Mouse (Mus musculus): ENCODE results near the gene Slc35c2. TPM values are rescaled to one million over a fixed set of nuclear protein-coding genes. Genes with fewer than 3 reads are reported as not detected.

The Slc35c2 gene
- polyA plus RNA-seq, 1 experiment: 171 TPM

GRCm38 (mm10) chr2:165312381-165312780, 24.7 kb upstream of the Slc35c2 start:
- Histone ChIP-seq H3K27me3 (ENCODE audit: control insufficient read depth, insufficient read depth, low read length) (no peaks in the 10 kb centered on the region), H3K4me1 (ENCODE audit: control insufficient read depth, insufficient read depth, insufficient read length, low read length) (peaks cover 3% of the 10 kb centered on the region; the same call in 1 of the 2 replicates), H3K4me3 (ENCODE audit: low read depth, low read length) (no peak overlapping the region), H3K36me3 (ENCODE audit: control insufficient read depth, insufficient read depth, low read length) (peaks cover 66% of the 10 kb centered on the region), H3K27ac (ENCODE audit: insufficient read depth, low read depth, low read length) (no peak overlapping the region)
- TF ChIP-seq CTCF (IDR thresholded peaks at IDR 0.05; ENCODE audit: extremely low read depth, insufficient read length, insufficient replicate concordance, low read depth, low read length) (no peak), POLR2A (IDR thresholded peaks at IDR 0.05; ENCODE audit: low read depth, low read length) (no peak)
- WGBS: 80% methylated on average over 7 of the region's 7 CpGs

GRCm38 (mm10) chr2:165311577-165311976, 23.9 kb upstream of the Slc35c2 start:
- peaks cover 73% of the 10 kb centered on the region for H3K36me3 ChIP-seq (ENCODE audit: control insufficient read depth, insufficient read depth, low read length)

GRCm38 (mm10) chr2:165310818-165311425, 23.3 kb upstream of the Slc35c2 start:
- Histone ChIP-seq H3K27me3 (ENCODE audit: control insufficient read depth, insufficient read depth, low read length) (no peaks in the 10 kb centered on the region), H3K27ac (ENCODE audit: insufficient read depth, low read depth, low read length) (no peak overlapping the region), H3K4me1 (ENCODE audit: control insufficient read depth, insufficient read depth, insufficient read length, low read length) (no peaks in the 10 kb centered on the region), H3K36me3 (ENCODE audit: control insufficient read depth, insufficient read depth, low read length) (peaks cover 72% of the 10 kb centered on the region), H3K4me3 (ENCODE audit: low read depth, low read length) (no peak overlapping the region)
- no peak for TF ChIP-seq CTCF (IDR thresholded peaks at IDR 0.05; ENCODE audit: extremely low read depth, insufficient read length, insufficient replicate concordance, low read depth, low read length)
- TF ChIP-seq POLR2A (IDR thresholded peaks at IDR 0.05; ENCODE audit: low read depth, low read length): no peak
- 83% methylated on average over 13 of the region's 13 CpGs for WGBS

More at GRCm38 (mm10) chr2:165311577-165311976, 23.9 kb upstream of the Slc35c2 start:
- WGBS: 86% methylated on average over 12 of the region's 12 CpGs
- TF ChIP-seq POLR2A (IDR thresholded peaks at IDR 0.05; ENCODE audit: low read depth, low read length): no peak
- TF ChIP-seq CTCF (IDR thresholded peaks at IDR 0.05; ENCODE audit: extremely low read depth, insufficient read length, insufficient replicate concordance, low read depth, low read length): no peak
- no peak overlapping the region for H3K27ac ChIP-seq (ENCODE audit: insufficient read depth, low read depth, low read length)
- H3K27me3 ChIP-seq (ENCODE audit: control insufficient read depth, insufficient read depth, low read length): no peaks in the 10 kb centered on the region
- H3K4me1 ChIP-seq (ENCODE audit: control insufficient read depth, insufficient read depth, insufficient read length, low read length): no peaks in the 10 kb centered on the region
- no peak overlapping the region for H3K4me3 ChIP-seq (ENCODE audit: low read depth, low read length)

GRCm38 (mm10) chr2:165307801-165308200, 20.1 kb upstream of the Slc35c2 start:
- no peaks in the 10 kb centered on the region for H3K27me3 ChIP-seq (ENCODE audit: control insufficient read depth, insufficient read depth, low read length)
- H3K4me3 ChIP-seq (ENCODE audit: low read depth, low read length): no peak overlapping the region
- no peaks in the 10 kb centered on the region for H3K4me1 ChIP-seq (ENCODE audit: control insufficient read depth, insufficient read depth, insufficient read length, low read length)
- 84% methylated on average over 6 of the region's 6 CpGs for WGBS
- no peak overlapping the region for H3K27ac ChIP-seq (ENCODE audit: insufficient read depth, low read depth, low read length)
- no peak for TF ChIP-seq CTCF (IDR thresholded peaks at IDR 0.05; ENCODE audit: extremely low read depth, insufficient read length, insufficient replicate concordance, low read depth, low read length)
- H3K36me3 ChIP-seq (ENCODE audit: control insufficient read depth, insufficient read depth, low read length): peaks cover 77% of the 10 kb centered on the region

GRCm38 (mm10) chr2:165305438-165305837, 17.8 kb upstream of the Slc35c2 start:
- H3K36me3 ChIP-seq (ENCODE audit: control insufficient read depth, insufficient read depth, low read length): peaks cover 71% of the 10 kb centered on the region
- no peaks in the 10 kb centered on the region for H3K27me3 ChIP-seq (ENCODE audit: control insufficient read depth, insufficient read depth, low read length)
- H3K4me3 ChIP-seq (ENCODE audit: low read depth, low read length): no peak overlapping the region
- 86% methylated on average over 8 of the region's 8 CpGs for WGBS
- TF ChIP-seq POLR2A (IDR thresholded peaks at IDR 0.05; ENCODE audit: low read depth, low read length) (no peak), CTCF (IDR thresholded peaks at IDR 0.05; ENCODE audit: extremely low read depth, insufficient read length, insufficient replicate concordance, low read depth, low read length) (no peak)
- no peaks in the 10 kb centered on the region for H3K4me1 ChIP-seq (ENCODE audit: control insufficient read depth, insufficient read depth, insufficient read length, low read length)
- H3K27ac ChIP-seq (ENCODE audit: insufficient read depth, low read depth, low read length): no peak overlapping the region

- H3K4me3 ChIP-seq (ENCODE audit: low read depth, low read length): no peak overlapping the region
- no peaks in the 10 kb centered on the region for H3K27me3 ChIP-seq (ENCODE audit: control insufficient read depth, insufficient read depth, low read length)
- WGBS: 93% methylated on average over 19 of the region's 19 CpGs
- no peaks in the 10 kb centered on the region for H3K4me1 ChIP-seq (ENCODE audit: control insufficient read depth, insufficient read depth, insufficient read length, low read length)
- H3K36me3 ChIP-seq (ENCODE audit: control insufficient read depth, insufficient read depth, low read length): peaks cover 66% of the 10 kb centered on the region
- no peak overlapping the region for H3K27ac ChIP-seq (ENCODE audit: insufficient read depth, low read depth, low read length)
- TF ChIP-seq CTCF (IDR thresholded peaks at IDR 0.05; ENCODE audit: extremely low read depth, insufficient read length, insufficient replicate concordance, low read depth, low read length) (no peak), POLR2A (IDR thresholded peaks at IDR 0.05; ENCODE audit: low read depth, low read length) (no peak)
Measured at GRCm38 (mm10) chr2:165304819-165305218, 17.1 kb upstream of the Slc35c2 start.

- H3K27ac ChIP-seq (ENCODE audit: insufficient read depth, low read depth, low read length): no peak overlapping the region
- no peaks in the 10 kb centered on the region for H3K27me3 ChIP-seq (ENCODE audit: control insufficient read depth, insufficient read depth, low read length)
- TF ChIP-seq POLR2A (IDR thresholded peaks at IDR 0.05; ENCODE audit: low read depth, low read length) (no peak), CTCF (IDR thresholded peaks at IDR 0.05; ENCODE audit: extremely low read depth, insufficient read length, insufficient replicate concordance, low read depth, low read length) (no peak)
- H3K4me1 ChIP-seq (ENCODE audit: control insufficient read depth, insufficient read depth, insufficient read length, low read length): peaks cover 3% of the 10 kb centered on the region; the same call in 1 of the 2 replicates
- WGBS: 94% methylated on average over 6 of the region's 6 CpGs
- H3K4me3 ChIP-seq (ENCODE audit: low read depth, low read length): no peak overlapping the region
- H3K36me3 ChIP-seq (ENCODE audit: control insufficient read depth, insufficient read depth, low read length): peaks cover 59% of the 10 kb centered on the region
Measured at GRCm38 (mm10) chr2:165303354-165304012, 15.8 kb upstream of the Slc35c2 start.
